Mouse (Mus musculus) liver, embryonic 13.5 days (tissue): Measurements from ENCODE around the gene Lrrc71. TPM values are rescaled to one million over a fixed set of nuclear protein-coding genes. Genes with fewer than 3 reads are reported as not detected.

Experiments used
- polyA plus RNA-seq: library from polyadenylated mRNA; unstranded; fragments of >200 nt; fragmentation: Nextera tagmentation; extraction: Ambion mirVana; gene quantifications from 2 replicates; pipeline ENCODE4 v1.2.1, GENCODE M21; 2015

Lrrc71 gene
- polyA plus RNA-seq, 1 experiment from 2014 or later: 0.10 TPM

Other genes with a start within 250 kb of the Lrrc71 start
- gene Etv3, start 223.2 kb downstream of the Lrrc71 start, polyA plus RNA-seq: 3.5 and 4.0 TPM in 2 replicates
- gene Arhgef11, start 131.1 kb downstream of the Lrrc71 start, polyA plus RNA-seq: 2.3 and 2.9 TPM in 2 replicates
- 0.20 and 0.27 TPM in 2 replicates for gene Ntrk1, start 46.5 kb upstream of the Lrrc71 start, polyA plus RNA-seq
- gene Insrr, start 48.3 kb upstream of the Lrrc71 start, polyA plus RNA-seq: 0.03 TPM in 1 of 2 replicates, not detected in the other
- 5.0 and 5.3 TPM in 2 replicates for gene Pear1, start 75.7 kb upstream of the Lrrc71 start, polyA plus RNA-seq
- gene Sh2d2a, start 98.1 kb upstream of the Lrrc71 start, polyA plus RNA-seq: 0.17 TPM in 1 of 2 replicates, not detected in the other
- gene Prcc, start 137.0 kb upstream of the Lrrc71 start, polyA plus RNA-seq: 7.9 and 9.2 TPM in 2 replicates
- gene Hdgf, start 157.7 kb upstream of the Lrrc71 start, polyA plus RNA-seq: 263 and 283 TPM in 2 replicates
- 48.7 and 56.5 TPM in 2 replicates for gene Mrpl24, start 170.9 kb upstream of the Lrrc71 start, polyA plus RNA-seq
- 31.1 and 38.3 TPM in 2 replicates for gene Isg20l2, start 181.7 kb upstream of the Lrrc71 start, polyA plus RNA-seq
- 6.1 and 6.6 TPM in 2 replicates for gene Rrnad1, start 182.1 kb upstream of the Lrrc71 start, polyA plus RNA-seq
- gene Crabp2, start 200.0 kb upstream of the Lrrc71 start, polyA plus RNA-seq: 2.2 and 2.3 TPM in 2 replicates
- gene Nes, start 222.5 kb upstream of the Lrrc71 start, polyA plus RNA-seq: 2.6 and 2.8 TPM in 2 replicates